ENCODE assay signal across 9 mouse cellular contexts in genomic region chr3:108327916-108328315, GRCm38 (mm10). TPM values are rescaled to one million over a fixed set of nuclear protein-coding genes. Genes with fewer than 3 reads are reported as not detected.
A peak's percentile ranks its signal among the peaks of the same experiment; 100 is the strongest.
DNase-seq lines count a peak whose midpoint lies in the region; TF ChIP-seq lines count a peak whose summit lies in the region.
"Had no signal": no experiment of that assay in that cellular context is flagged by ENCODE, and none has a peak within 500 bp of the region (broad histone marks: within the 10 kb centered on the region; RNA-seq: fewer than 3 reads in every experiment).

No protein-coding gene starts in this region.

- TF ChIP-seq CTCF in lung, adult 2 months (IDR thresholded peaks at IDR 0.05; ENCODE audit: insufficient read depth, low read length): no peak

- 28% methylated on average over 3 of the region's 3 CpGs for WGBS in lung, adult 2 months

- H3K4me3 ChIP-seq in lung, adult 2 months (replicated peaks; ENCODE audit: extremely low read depth, low read depth, low read length): no peak overlapping the region

- peaks cover 10% of the 10 kb centered on the region; the same call in 1 of the 2 replicates for H3K4me1 ChIP-seq in lung, adult 2 months (ENCODE audit: control insufficient read depth, insufficient read depth, low read length)

- peak; percentile 58 for DNase-seq in gastrocnemius, adult 18-20 months (ENCODE audit: low spot score)
- no peak for DNase-seq in gastrocnemius, postnatal 10 days
- peak; percentile 80 for DNase-seq in NIH3T3 (ENCODE audit: low read depth)
- peak; percentile 66 for DNase-seq in gastrocnemius, postnatal 25 days
- DNase-seq in lung, adult 2 months: peak; percentile 36
- DNase-seq in ovary, postnatal 10 days (ENCODE audit: low spot score): no peak
- DNase-seq in layer of hippocampus, postnatal 14 days (ENCODE audit: low spot score in 2 of 2): no peak
- no peak for DNase-seq in adrenal gland, adult 2 months

- TF ChIP-seq POLR2A in lung, adult 2 months (IDR thresholded peaks at IDR 0.05; ENCODE audit: borderline replicate concordance, extremely low read depth, low read depth, low read length): no peak

RNA-seq across cellular contexts. Expression of gene Mybphl, which starts 36.8 kb away (rescaled TPM):
- total RNA-seq in gastrocnemius, adult 18-20 months (2021): not detected
- not detected for total RNA-seq in gastrocnemius, postnatal 10 days (2021)
- not detected for total RNA-seq in gastrocnemius, postnatal 25 days (2021)
- 34.9 and 39.2 TPM in 2 replicates for polyA plus RNA-seq in lung, adult 2 months (2012; rRNA removed)
- under 1 TPM in 1 of 2 experiments, not detected in 1; 0.94 TPM for total RNA-seq in layer of hippocampus, postnatal 14 days (2021)
- not detected for total RNA-seq in adrenal gland, adult 2 months (2021)
- not detected in 2 replicates for polyA plus RNA-seq in adrenal gland, adult 2 months (2012; rRNA removed)
- total RNA-seq: gastrocnemius, postnatal 4 days had no signal

RNA-seq across cellular contexts. Expression of gene Sort1, which starts 44.0 kb away (rescaled TPM):
- 10 to 100 TPM; 41.8 to 46.3 TPM for total RNA-seq in gastrocnemius, adult 18-20 months (2021)
- total RNA-seq in gastrocnemius, postnatal 10 days (2021): 10 to 100 TPM; 57.0 to 59.6 TPM
- total RNA-seq in gastrocnemius, postnatal 25 days (2021): 10 to 100 TPM; 34.0 to 48.3 TPM
- 104 and 141 TPM in 2 replicates for polyA plus RNA-seq in lung, adult 2 months (2012; rRNA removed)
- total RNA-seq in layer of hippocampus, postnatal 14 days (2021): 100 to 1,000 TPM; 255 to 268 TPM
- total RNA-seq in adrenal gland, adult 2 months (2021): 10 to 100 TPM; 37.9 to 57.3 TPM
- polyA plus RNA-seq in adrenal gland, adult 2 months (2012; rRNA removed): 19.7 and 27.8 TPM in 2 replicates

RNA-seq across cellular contexts. Expression of gene Psrc1, which starts 55.7 kb away (rescaled TPM):
- not detected for total RNA-seq in gastrocnemius, adult 18-20 months (2021)
- 1 to 10 TPM; 2.3 to 3.0 TPM for total RNA-seq in gastrocnemius, postnatal 10 days (2021)
- total RNA-seq in gastrocnemius, postnatal 25 days (2021): under 1 TPM in 1 of 2 experiments, not detected in 1; 0.32 TPM
- 2.3 and 2.4 TPM in 2 replicates for polyA plus RNA-seq in lung, adult 2 months (2012; rRNA removed)
- 10 to 100 TPM; 12.6 to 12.9 TPM for total RNA-seq in layer of hippocampus, postnatal 14 days (2021)
- 1 to 10 TPM in 1 of 2 experiments, under 1 TPM in 1; 0.66 to 1.3 TPM for total RNA-seq in adrenal gland, adult 2 months (2021)
- polyA plus RNA-seq in adrenal gland, adult 2 months (2012; rRNA removed): 2.6 and 4.0 TPM in 2 replicates

Comparison
In these comparisons a context has a peak if more than half of its experiments do, and no peak if none do; other contexts are left out.
1. DNase-seq: peak in gastrocnemius, adult 18-20 months (single experiment), NIH3T3 (single experiment), gastrocnemius, postnatal 25 days (single experiment) and lung, adult 2 months (single experiment); none in gastrocnemius, postnatal 10 days (single experiment), ovary, postnatal 10 days (single experiment), layer of hippocampus, postnatal 14 days (0 of 2) and adrenal gland, adult 2 months (single experiment).
2. RNA of gene Sort1, which starts 44.0 kb away (total RNA-seq): 255 to 268 TPM in layer of hippocampus, postnatal 14 days; 57.0 to 59.6 TPM in gastrocnemius, postnatal 10 days, 37.9 to 57.3 TPM in adrenal gland, adult 2 months, 34.0 to 48.3 TPM in gastrocnemius, postnatal 25 days and 41.8 to 46.3 TPM in gastrocnemius, adult 18-20 months; every median in the first group is over 4 times any median in the second.